Mouse (Mus musculus) brain, embryonic 14.5 days (tissue): ENCODE measurements around the gene Proca1.

Source experiments
- CTCF ChIP-seq: fragments of 200-500 bp; IDR thresholded peaks from 2 replicates; pipeline ENCODE4 v1.5.1; 2012; ENCODE audit warnings: inconsistent platforms, mild to moderate bottlenecking, moderate library complexity, borderline replicate concordance; ENCODE audit not compliant: insufficient read depth, insufficient read length; ENCODE audit errors: extremely low read depth
- POLR2A ChIP-seq: fragments of 200-500 bp; IDR thresholded peaks from 2 replicates; pipeline ENCODE4 v1.6.1; 2012; ENCODE audit warnings: mild to moderate bottlenecking, inconsistent platforms, borderline replicate concordance; ENCODE audit not compliant: poor library complexity, insufficient read depth, insufficient read length, severe bottlenecking; ENCODE audit errors: extremely low read depth

- TF ChIP-seq CTCF, result no peak
- no peak for TF ChIP-seq POLR2A
These were observed 38.3 kb downstream of the Proca1 start for GRCm38 (mm10) chr11:78231518-78231917.
